Mouse (Mus musculus): Measurements from ENCODE around the gene Bahcc1. TPM values are rescaled to one million over a fixed set of nuclear protein-coding genes. Genes with fewer than 3 reads are reported as not detected.

Gene Bahcc1
- total and polyA plus RNA-seq, 2 experiments, result 1.2 to 3.4 TPM

- H3K27ac ChIP-seq (replicated peaks; ENCODE audit: insufficient read depth, low read depth, low read length), result peak overlapping the region; percentile 37; the same call in 1 of the 2 replicates
- WGBS, result 79% methylated on average over 10 of the region's 10 CpGs
- H3K79me2 ChIP-seq (ENCODE audit: control insufficient read depth, insufficient read depth, low read length), result no peaks in the 10 kb centered on the region
- H3K4me3 ChIP-seq (ENCODE audit: insufficient read depth, low read depth, low read length), result no peak overlapping the region
- no peaks in the 10 kb centered on the region for H3K36me3 ChIP-seq (ENCODE audit: control insufficient read depth, insufficient read depth, low read length)
- no peaks in the 10 kb centered on the region for H3K4me1 ChIP-seq (ENCODE audit: control insufficient read depth, insufficient read depth, low read length)
- no peak for DNase-seq (ENCODE audit: extremely low read depth, low read depth, low spot score)
- no peak overlapping the region for H3K9ac ChIP-seq (ENCODE audit: low read depth, low read length)
- H3K27me3 ChIP-seq (ENCODE audit: control insufficient read depth, insufficient read depth, low read length), result no peaks in the 10 kb centered on the region
- TF ChIP-seq POLR2A (IDR thresholded peaks at IDR 0.05; ENCODE audit: extremely low read depth, insufficient read depth, low read length), result no peak
- no peak for TF ChIP-seq CTCF (IDR thresholded peaks at IDR 0.05; ENCODE audit: low read depth, low read length)
Measured at GRCm38 (mm10) chr11:120215726-120216241, 17.0 kb upstream of the Bahcc1 start.

- Histone ChIP-seq H3K27me3 (ENCODE audit: control insufficient read depth, insufficient read depth, low read length) (no peaks in the 10 kb centered on the region), H3K4me3 (ENCODE audit: insufficient read depth, low read depth, low read length) (no peak overlapping the region), H3K27ac (replicated peaks; ENCODE audit: insufficient read depth, low read depth, low read length) (peak overlapping the region; percentile 50), H3K79me2 (ENCODE audit: control insufficient read depth, insufficient read depth, low read length) (no peaks in the 10 kb centered on the region), H3K9ac (ENCODE audit: low read depth, low read length) (no peak overlapping the region), H3K4me1 (ENCODE audit: control insufficient read depth, insufficient read depth, low read length) (no peaks in the 10 kb centered on the region), H3K36me3 (ENCODE audit: control insufficient read depth, insufficient read depth, low read length) (no peaks in the 10 kb centered on the region)
- TF ChIP-seq CTCF (IDR thresholded peaks at IDR 0.05; ENCODE audit: low read depth, low read length) (no peak), POLR2A (IDR thresholded peaks at IDR 0.05; ENCODE audit: extremely low read depth, insufficient read depth, low read length) (no peak)
- WGBS, result 76% methylated on average over 11 of the region's 11 CpGs
- DNase-seq (ENCODE audit: extremely low read depth, low read depth, low spot score), result no peak
Measured at GRCm38 (mm10) chr11:120216540-120217324, 16.0 kb upstream of the Bahcc1 start.

- Histone ChIP-seq H3K4me1 (ENCODE audit: control insufficient read depth, insufficient read depth, low read length) (peaks cover 10% of the 10 kb centered on the region), H3K27me3 (ENCODE audit: control insufficient read depth, insufficient read depth, low read length) (no peaks in the 10 kb centered on the region), H3K4me3 (ENCODE audit: insufficient read depth, low read depth, low read length) (no peak overlapping the region), H3K36me3 (ENCODE audit: control insufficient read depth, insufficient read depth, low read length) (no peaks in the 10 kb centered on the region), H3K79me2 (ENCODE audit: control insufficient read depth, insufficient read depth, low read length) (no peaks in the 10 kb centered on the region), H3K9ac (ENCODE audit: low read depth, low read length) (no peak overlapping the region), H3K27ac (replicated peaks; ENCODE audit: insufficient read depth, low read depth, low read length) (peak overlapping the region; percentile 27; the same call in 1 of the 2 replicates)
- TF ChIP-seq POLR2A (IDR thresholded peaks at IDR 0.05; ENCODE audit: extremely low read depth, insufficient read depth, low read length), result no peak
- TF ChIP-seq CTCF (IDR thresholded peaks at IDR 0.05; ENCODE audit: low read depth, low read length), result no peak
- WGBS, result 88% methylated on average over 17 of the region's 17 CpGs
- DNase-seq (ENCODE audit: extremely low read depth, low read depth, low spot score), result no peak
Measured at GRCm38 (mm10) chr11:120218176-120218856, 14.4 kb upstream of the Bahcc1 start.

- Histone ChIP-seq H3K79me2 (ENCODE audit: control insufficient read depth, insufficient read depth, low read length) (no peaks in the 10 kb centered on the region), H3K4me1 (ENCODE audit: control insufficient read depth, insufficient read depth, low read length) (peaks cover 15% of the 10 kb centered on the region)
- WGBS, result 76% methylated on average over 6 of the region's 6 CpGs
Measured at GRCm38 (mm10) chr11:120218946-120219345, 13.8 kb upstream of the Bahcc1 start.

GRCm38 (mm10) chr11:120219916-120220522 lies 12.7 kb upstream of the Bahcc1 start:
- Histone ChIP-seq H3K27ac (replicated peaks; ENCODE audit: insufficient read depth, low read depth, low read length) (no peak overlapping the region), H3K27me3 (ENCODE audit: control insufficient read depth, insufficient read depth, low read length) (no peaks in the 10 kb centered on the region)
- no peak for TF ChIP-seq POLR2A (IDR thresholded peaks at IDR 0.05; ENCODE audit: extremely low read depth, insufficient read depth, low read length)
- TF ChIP-seq CTCF (IDR thresholded peaks at IDR 0.05; ENCODE audit: low read depth, low read length), result no peak

More at GRCm38 (mm10) chr11:120218946-120219345, 13.8 kb upstream of the Bahcc1 start:
- Histone ChIP-seq H3K9ac (ENCODE audit: low read depth, low read length) (no peak overlapping the region), H3K27ac (replicated peaks; ENCODE audit: insufficient read depth, low read depth, low read length) (peak overlapping the region; percentile 27; the same call in 1 of the 2 replicates), H3K27me3 (ENCODE audit: control insufficient read depth, insufficient read depth, low read length) (no peaks in the 10 kb centered on the region), H3K36me3 (ENCODE audit: control insufficient read depth, insufficient read depth, low read length) (no peaks in the 10 kb centered on the region), H3K4me3 (ENCODE audit: insufficient read depth, low read depth, low read length) (no peak overlapping the region)
- no peak for DNase-seq (ENCODE audit: extremely low read depth, low read depth, low spot score)
- no peak for TF ChIP-seq POLR2A (IDR thresholded peaks at IDR 0.05; ENCODE audit: extremely low read depth, insufficient read depth, low read length)

More at GRCm38 (mm10) chr11:120219916-120220522, 12.7 kb upstream of the Bahcc1 start:
- H3K79me2 ChIP-seq (ENCODE audit: control insufficient read depth, insufficient read depth, low read length), result no peaks in the 10 kb centered on the region
- no peaks in the 10 kb centered on the region for H3K36me3 ChIP-seq (ENCODE audit: control insufficient read depth, insufficient read depth, low read length)
- WGBS, result 33% methylated on average over 9 of the region's 9 CpGs
- no peak overlapping the region for H3K4me3 ChIP-seq (ENCODE audit: insufficient read depth, low read depth, low read length)
- H3K9ac ChIP-seq (ENCODE audit: low read depth, low read length), result no peak overlapping the region
- peaks cover 21% of the 10 kb centered on the region for H3K4me1 ChIP-seq (ENCODE audit: control insufficient read depth, insufficient read depth, low read length)
- DNase-seq (ENCODE audit: extremely low read depth, low read depth, low spot score), result no peak

Measured in liver, adult 2 months (tissue).